Mouse (Mus musculus): ENCODE measurements around the gene Stradb.

- TF ChIP-seq CTCF (IDR thresholded peaks at IDR 0.05; ENCODE audit: extremely low read depth, insufficient read length, insufficient replicate concordance, low read depth, low read length) (no peak), POLR2A (IDR thresholded peaks at IDR 0.05; ENCODE audit: low read depth, low read length) (no peak)
Observed at GRCm38 (mm10) chr1:58936746-58937605, 36.3 kb upstream of the Stradb start.
